Mouse (Mus musculus) skeletal muscle tissue, postnatal 0 days (tissue): ENCODE data around the gene Ahcyl1. TPM values are rescaled to one million over a fixed set of nuclear protein-coding genes. Genes with fewer than 3 reads are reported as not detected.

Experiments
- polyA plus RNA-seq: library from polyadenylated mRNA; unstranded; fragments of >200 nt; fragmentation: Nextera tagmentation; extraction: Ambion mirVana; gene quantifications from 2 replicates; pipeline ENCODE4 v1.2.1, GENCODE M21; 2015

Gene Ahcyl1
- 32.7 and 32.9 TPM in 2 replicates for polyA plus RNA-seq

DNA sequence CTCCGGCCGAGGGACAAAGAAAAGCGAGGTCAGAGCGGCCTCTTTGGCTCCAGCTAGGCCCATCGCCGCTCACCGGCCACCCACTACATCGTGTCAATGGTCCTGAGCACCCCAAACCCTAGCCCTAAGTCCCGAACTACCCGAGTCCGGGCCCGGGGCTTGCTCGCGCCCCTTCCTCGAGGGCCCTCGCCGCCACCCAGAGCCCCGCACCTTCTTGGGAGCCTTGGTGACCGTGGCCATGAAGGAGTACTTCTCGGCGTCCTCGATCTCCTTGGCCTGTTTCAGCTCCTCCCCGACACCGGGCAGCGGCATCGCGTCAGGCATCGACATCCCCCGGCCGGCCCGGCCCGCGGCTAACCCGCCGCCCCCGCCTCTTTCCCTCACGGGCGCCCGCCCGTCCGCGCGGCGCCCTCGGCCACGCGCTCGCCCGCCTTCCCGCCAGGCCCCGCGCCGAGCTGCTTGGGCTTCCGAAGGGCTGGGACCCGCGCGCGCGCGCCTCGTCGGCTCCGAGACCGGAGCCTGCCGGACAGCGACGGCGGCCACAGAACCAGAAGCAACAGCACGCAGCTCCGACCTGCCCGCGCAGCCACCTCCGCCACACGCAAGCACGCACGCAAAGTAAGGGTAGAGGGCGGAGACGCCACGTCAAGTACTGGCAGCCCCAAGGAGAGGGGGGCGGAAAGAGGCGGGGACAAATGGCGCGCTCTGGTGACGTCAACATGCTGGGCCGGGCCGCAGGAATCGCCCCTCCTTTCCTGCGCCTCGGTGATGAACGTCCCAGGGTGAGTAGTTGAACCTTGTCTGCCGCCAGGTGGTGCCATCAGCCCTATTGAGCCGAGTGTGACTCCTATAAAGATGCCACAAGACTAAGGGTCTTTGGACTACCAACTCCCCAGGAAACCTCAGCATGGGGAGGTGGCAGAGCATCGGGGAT lies at the start of gene Ahcyl1:
Gene Ahcyl1 (minus strand): TSS at position 613 of the 934 bp plus-strand sequence.

DNA sequence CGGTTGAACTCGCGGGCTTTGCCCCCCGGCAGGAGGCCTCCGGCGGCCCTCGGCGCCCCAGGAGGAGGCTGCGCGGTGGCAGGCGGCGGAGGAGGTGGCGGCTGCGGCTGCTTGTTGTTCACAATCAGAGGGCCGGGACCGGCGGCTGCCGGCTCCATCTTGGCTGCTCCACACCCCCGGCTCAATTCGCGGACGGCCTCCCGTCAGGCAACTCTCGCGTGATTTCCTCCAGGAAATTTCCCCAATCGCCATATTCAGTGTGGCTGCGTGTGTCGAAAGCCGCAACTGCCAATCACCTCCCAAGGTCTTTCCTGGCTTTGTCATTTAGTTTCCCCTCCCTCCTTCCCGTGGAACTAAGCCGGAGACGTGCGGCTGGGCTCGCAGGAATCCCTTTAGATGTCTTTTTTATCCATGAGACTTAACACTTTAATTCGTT lies 64.8 kb downstream of the Ahcyl1 start, which contains the start of gene Strip1:
Gene Strip1 (minus strand): TSS at position 172 of the 436 bp plus-strand sequence.

GRCm38 (mm10) chr3:107630682-107631522 lies 65.5 kb downstream of the Ahcyl1 start, which contains the start of gene Gm10961:
Gm10961 (plus strand) TSS chr3:107631322.

Other genes with a start within 250 kb of the Ahcyl1 start
- 5.6 and 6.5 TPM in 2 replicates for gene Kcnc4, start 237.0 kb downstream of the Ahcyl1 start, polyA plus RNA-seq
- 0.45 and 0.78 TPM in 2 replicates for gene Slc6a17, start 178.5 kb downstream of the Ahcyl1 start, polyA plus RNA-seq
- gene Ubl4b, start 141.5 kb downstream of the Ahcyl1 start, polyA plus RNA-seq = not detected in 2 replicates
- gene Alx3, start 101.5 kb downstream of the Ahcyl1 start, polyA plus RNA-seq = 0.06 TPM in 1 of 2 replicates, not detected in the other
- gene Gm10961, start 65.2 kb downstream of the Ahcyl1 start, polyA plus RNA-seq = not detected in 2 replicates
- 16.9 and 17.8 TPM in 2 replicates for gene Strip1, start 64.9 kb downstream of the Ahcyl1 start, polyA plus RNA-seq
- 13.1 and 17.2 TPM in 2 replicates for gene Csf1, start 63.9 kb upstream of the Ahcyl1 start, polyA plus RNA-seq
- not detected in 2 replicates for gene Eps8l3, start 180.7 kb upstream of the Ahcyl1 start, polyA plus RNA-seq
- 106 and 112 TPM in 2 replicates for gene Gstm5, start 199.3 kb upstream of the Ahcyl1 start, polyA plus RNA-seq
- 6.6 and 6.8 TPM in 2 replicates for gene Gstm7, start 235.3 kb upstream of the Ahcyl1 start, polyA plus RNA-seq
- 2.7 and 3.5 TPM in 2 replicates for gene Gstm6, start 247.2 kb upstream of the Ahcyl1 start, polyA plus RNA-seq